Mouse (Mus musculus): Measurements from ENCODE around the gene Kdr. TPM values are rescaled to one million over a fixed set of nuclear protein-coding genes. Genes with fewer than 3 reads are reported as not detected.

Kdr gene
- 2.1 and 2.4 TPM in 2 replicates for polyA plus RNA-seq (2012; rRNA removed; ENCODE audit: low replicate concordance)

DNA sequence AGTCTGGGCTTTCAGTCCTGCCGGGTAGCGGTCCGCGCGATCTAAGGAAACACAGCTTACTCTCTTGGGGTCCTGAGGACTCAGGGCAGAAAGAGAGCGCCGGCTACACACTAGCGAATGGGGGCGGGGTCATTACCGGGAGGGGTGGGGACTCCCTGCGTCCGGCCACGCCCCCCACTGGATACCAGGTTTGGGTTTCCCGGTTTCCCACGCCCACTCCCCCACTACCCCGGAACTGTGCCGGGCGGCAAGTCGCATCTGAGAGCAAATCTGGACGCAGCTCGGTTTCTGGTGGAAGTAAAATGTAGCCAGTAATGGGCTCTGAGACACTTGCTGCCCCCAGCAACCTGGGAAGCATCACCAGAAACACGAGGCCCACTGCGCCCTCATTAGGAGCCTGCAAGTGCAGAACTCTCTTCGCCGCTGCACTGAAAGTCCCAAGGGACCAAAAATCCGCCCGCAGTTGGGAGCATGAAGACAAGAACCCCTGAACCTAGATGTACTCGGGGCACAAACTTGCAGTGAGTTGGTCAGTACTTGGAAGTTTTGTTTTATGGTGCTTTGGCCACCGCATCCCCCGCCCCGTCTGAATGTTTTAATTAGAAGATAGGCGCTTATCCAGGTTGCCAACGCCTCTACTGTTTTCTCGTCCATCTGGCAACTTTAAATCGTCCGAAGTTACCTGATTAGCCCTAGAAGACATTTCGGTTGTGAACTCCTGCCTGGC is at the start of gene Kdr:
TSS of gene Kdr (minus strand) at position 85 of the 727 bp plus-strand sequence.

Other genes starting within 250 kb of the Kdr start
- 129 and 274 TPM in 2 replicates for gene Srd5a3, start 161.8 kb upstream of the Kdr start, polyA plus RNA-seq (2012; rRNA removed; ENCODE audit: low replicate concordance)
- 108 and 152 TPM in 2 replicates for gene Tmem165, start 205.4 kb upstream of the Kdr start, polyA plus RNA-seq (2012; rRNA removed; ENCODE audit: low replicate concordance)

Data from duodenum, adult 2 months (tissue).